Mouse (Mus musculus) brown adipose tissue, adult 24 weeks (tissue): ENCODE results near the gene Pan2. TPM values are rescaled to one million over a fixed set of nuclear protein-coding genes. Genes with fewer than 3 reads are reported as not detected.
"Not testable (repeated sequence)": the region's sequence is repeated elsewhere in the genome, so short reads cannot be mapped to it uniquely, and the experiment has no call there.

Experiments used
- H3K27ac ChIP-seq: fragments of 200-500 bp; replicated peaks from 2 replicates; pipeline ENCODE4 v1.5.1; 2012; ENCODE audit warnings: low read depth, mild to moderate bottlenecking, low read length
- H3K4me1 ChIP-seq: fragments of 200-500 bp; 2 replicates; pipeline ENCODE4 v1.6.1; 2012; ENCODE audit warnings: low read length, mixed read lengths; ENCODE audit not compliant: control insufficient read depth, insufficient read depth, insufficient read length
- H3K4me3 ChIP-seq: fragments of 200-500 bp; 2 replicates; pipeline ENCODE4 v1.5.1; 2012; ENCODE audit warnings: low read depth, mild to moderate bottlenecking, low read length, moderate library complexity; ENCODE audit not compliant: insufficient read depth
- polyA plus RNA-seq: library from polyadenylated mRNA; stranded (reverse); fragments of >200 nt; gene quantifications from 2 replicates; pipeline ENCODE4 v1.2.4, GENCODE M21; 2012; ENCODE audit not compliant: missing spikeins, insufficient read depth, insufficient read length

The Pan2 gene
- polyA plus RNA-seq, 1 experiment, result 5.9 TPM

- peak overlapping the region; percentile 20; the same call in 1 of the 2 replicates for H3K27ac ChIP-seq
- H3K4me1 ChIP-seq, result peaks cover 3% of the 10 kb centered on the region; the same call in 1 of the 2 replicates
- no peak overlapping the region for H3K4me3 ChIP-seq
Measured at GRCm38 (mm10) chr10:128309654-128310053, 6.5 kb downstream of the Pan2 start.

GRCm38 (mm10) chr10:128310177-128310576 lies 7.0 kb downstream of the Pan2 start:
- H3K27ac ChIP-seq, result no peak overlapping the region
- no peak overlapping the region for H3K4me3 ChIP-seq
- H3K4me1 ChIP-seq, result peaks cover 3% of the 10 kb centered on the region; the same call in 1 of the 2 replicates

GRCm38 (mm10) chr10:128310902-128311301 lies 7.8 kb downstream of the Pan2 start:
- no peak overlapping the region for H3K27ac ChIP-seq
- no peak overlapping the region for H3K4me3 ChIP-seq
- peaks cover 3% of the 10 kb centered on the region; the same call in 1 of the 2 replicates for H3K4me1 ChIP-seq

GRCm38 (mm10) chr10:128315578-128315977 lies 12.4 kb downstream of the Pan2 start:
- Histone ChIP-seq H3K4me3 (no peak overlapping the region), H3K27ac (no peak overlapping the region), H3K4me1 (no peaks in the 10 kb centered on the region)

GRCm38 (mm10) chr10:128321641-128322040 lies 18.5 kb downstream of the Pan2 start:
- H3K27ac ChIP-seq, result no peak overlapping the region
- H3K4me3 ChIP-seq, result peak overlapping the region; percentile 33; the same call in 1 of the 2 replicates
- H3K4me1 ChIP-seq, result peaks cover 8% of the 10 kb centered on the region; the same call in 1 of the 2 replicates

- H3K4me1 ChIP-seq, result peaks cover 8% of the 10 kb centered on the region; the same call in 1 of the 2 replicates
- H3K4me3 ChIP-seq, result peak within 1 kb of the TSS; percentile 80
- peak within 1 kb of the TSS; percentile 83 for H3K27ac ChIP-seq
Measured at GRCm38 (mm10) chr10:128322141-128323108, 19.3 kb downstream of the Pan2 start, which contains the start of gene Cnpy2. Cnpy2 (plus strand) TSS chr10:128322459.

GRCm38 (mm10) chr10:128323516-128323915 lies 20.4 kb downstream of the Pan2 start:
- Histone ChIP-seq H3K4me1 (peaks cover 8% of the 10 kb centered on the region; the same call in 1 of the 2 replicates), H3K4me3 (peak overlapping the region; percentile 80), H3K27ac (no peak overlapping the region)

- Histone ChIP-seq H3K4me3 (no peak overlapping the region), H3K4me1 (peaks cover 5% of the 10 kb centered on the region; the same call in 1 of the 2 replicates), H3K27ac (no peak overlapping the region)
Measured at GRCm38 (mm10) chr10:128326825-128327224, 23.7 kb downstream of the Pan2 start.

GRCm38 (mm10) chr10:128327610-128328009 lies 24.5 kb downstream of the Pan2 start:
- peaks cover 5% of the 10 kb centered on the region; the same call in 1 of the 2 replicates for H3K4me1 ChIP-seq
- no peak overlapping the region for H3K4me3 ChIP-seq
- no peak overlapping the region for H3K27ac ChIP-seq

GRCm38 (mm10) chr10:128332358-128333249 lies 29.5 kb downstream of the Pan2 start:
- H3K4me3 ChIP-seq, H3K4me1 ChIP-seq, H3K27ac ChIP-seq: not testable (repeated sequence)

- Histone ChIP-seq H3K4me3 (no peak overlapping the region), H3K4me1 (no peaks in the 10 kb centered on the region), H3K27ac (no peak overlapping the region)
Measured at GRCm38 (mm10) chr10:128335582-128335981, 32.4 kb downstream of the Pan2 start.

GRCm38 (mm10) chr10:128336195-128336594 lies 33.1 kb downstream of the Pan2 start:
- Histone ChIP-seq H3K4me1 (no peaks in the 10 kb centered on the region), H3K27ac (peak overlapping the region; percentile 99), H3K4me3 (no peak overlapping the region)

- no peaks in the 10 kb centered on the region for H3K4me1 ChIP-seq
- 0 out of 2 replicates have a peak overlapping the region, but pooled peaks have one; percentile 70 for H3K4me3 ChIP-seq
- peak overlapping the region; percentile 99 for H3K27ac ChIP-seq
Measured at GRCm38 (mm10) chr10:128336597-128336996, 33.5 kb downstream of the Pan2 start.

- Histone ChIP-seq H3K27ac (peak within 1 kb of the TSS; percentile 99), H3K4me1 (no peaks in the 10 kb centered on the region), H3K4me3 (peak within 1 kb of the TSS; percentile 97)
Measured at GRCm38 (mm10) chr10:128337306-128338181, 34.4 kb downstream of the Pan2 start, which contains the start of gene Cs. Cs (plus strand) TSS chr10:128337734.
